Mouse (Mus musculus): Measurements from ENCODE around the gene Slc36a4. TPM values are rescaled to one million over a fixed set of nuclear protein-coding genes. Genes with fewer than 3 reads are reported as not detected.

Gene Slc36a4
- polyA plus RNA-seq, 1 experiment from 2014 or later, result 16.6 TPM

GRCm38 (mm10) chr9:15708979-15709598 lies 449 bp upstream of the Slc36a4 start:
- Histone ChIP-seq H3K27me3 (no peaks in the 10 kb centered on the region), H3K9ac (peak overlapping the region; percentile 71), H3K4me1 (peaks cover 17% of the 10 kb centered on the region), H3K27ac (replicated peaks) (peak overlapping the region; percentile 87; the same call in 1 of the 2 replicates), H3K36me3 (no peaks in the 10 kb centered on the region), H3K4me3 (replicated peaks) (peak overlapping the region; percentile 73), H3K4me2 (replicated peaks) (peak overlapping the region; percentile 56), H3K9me3 (replicated peaks) (no peaks in the 10 kb centered on the region)
- ATAC-seq (ENCODE audit: insufficient number of reproducible peaks, low FRiP score, low TSS enrichment, low read depth), result peak; percentile 1; the same call in 1 of the 2 replicates
- 17% methylated on average over 14 of the region's 14 CpGs for WGBS

GRCm38 (mm10) chr9:15710821-15711565 lies 1.5 kb downstream of the Slc36a4 start:
- no peak overlapping the region for H3K9ac ChIP-seq
- 92% methylated on average over 13 of the region's 13 CpGs for WGBS
- H3K27me3 ChIP-seq, result no peaks in the 10 kb centered on the region
- ATAC-seq (ENCODE audit: insufficient number of reproducible peaks, low FRiP score, low TSS enrichment, low read depth), result no peak
- peaks cover 17% of the 10 kb centered on the region for H3K4me1 ChIP-seq
- no peaks in the 10 kb centered on the region for H3K36me3 ChIP-seq
- peak overlapping the region; percentile 56 for H3K4me2 ChIP-seq (replicated peaks)
- H3K27ac ChIP-seq (replicated peaks), result no peak overlapping the region
- H3K9me3 ChIP-seq (replicated peaks), result no peaks in the 10 kb centered on the region
- peak overlapping the region; percentile 73; the same call in 1 of the 2 replicates for H3K4me3 ChIP-seq (replicated peaks)

GRCm38 (mm10) chr9:15711676-15712075 lies 2.1 kb downstream of the Slc36a4 start:
- no peak overlapping the region for H3K9ac ChIP-seq
- H3K36me3 ChIP-seq, result no peaks in the 10 kb centered on the region
- H3K9me3 ChIP-seq (replicated peaks), result no peaks in the 10 kb centered on the region
- no peaks in the 10 kb centered on the region for H3K27me3 ChIP-seq
- no peak overlapping the region for H3K4me3 ChIP-seq (replicated peaks)
- no peak for ATAC-seq (ENCODE audit: insufficient number of reproducible peaks, low FRiP score, low TSS enrichment, low read depth)
- 93% methylated on average over 7 of the region's 7 CpGs for whole genome bisulfite sequencing
- peaks cover 17% of the 10 kb centered on the region for H3K4me1 ChIP-seq
- no peak overlapping the region for H3K4me2 ChIP-seq (replicated peaks)
- no peak overlapping the region for H3K27ac ChIP-seq (replicated peaks)

GRCm38 (mm10) chr9:15714792-15715191 lies 5.3 kb downstream of the Slc36a4 start:
- Histone ChIP-seq H3K9me3 (replicated peaks) (no peaks in the 10 kb centered on the region), H3K9ac (no peak overlapping the region), H3K4me3 (replicated peaks) (no peak overlapping the region), H3K4me1 (peaks cover 13% of the 10 kb centered on the region), H3K36me3 (no peaks in the 10 kb centered on the region), H3K27ac (replicated peaks) (no peak overlapping the region), H3K4me2 (replicated peaks) (no peak overlapping the region), H3K27me3 (no peaks in the 10 kb centered on the region)
- no peak for ATAC-seq (ENCODE audit: insufficient number of reproducible peaks, low FRiP score, low TSS enrichment, low read depth)
- WGBS, result 77% methylated on average over 4 of the region's 4 CpGs

GRCm38 (mm10) chr9:15715193-15715989 lies 5.9 kb downstream of the Slc36a4 start:
- Histone ChIP-seq H3K9me3 (replicated peaks) (no peaks in the 10 kb centered on the region), H3K27me3 (no peaks in the 10 kb centered on the region)
- 83% methylated on average over 11 of the region's 11 CpGs for WGBS

GRCm38 (mm10) chr9:15717363-15717762 lies 7.8 kb downstream of the Slc36a4 start:
- no peak overlapping the region for H3K27ac ChIP-seq (replicated peaks)
- no peak overlapping the region for H3K9ac ChIP-seq
- H3K36me3 ChIP-seq, result no peaks in the 10 kb centered on the region; the same call in 1 of the 2 replicates
- H3K4me1 ChIP-seq, result 0 out of 2 replicates have a peak, but pooled peaks cover under 1% of the 10 kb centered on the region
- H3K9me3 ChIP-seq (replicated peaks), result no peaks in the 10 kb centered on the region
- H3K4me3 ChIP-seq (replicated peaks), result no peak overlapping the region
- no peak for ATAC-seq (ENCODE audit: insufficient number of reproducible peaks, low FRiP score, low TSS enrichment, low read depth)
- H3K27me3 ChIP-seq, result no peaks in the 10 kb centered on the region
- no peak overlapping the region for H3K4me2 ChIP-seq (replicated peaks)
- WGBS, result 95% methylated on average over 4 of the region's 4 CpGs

More at GRCm38 (mm10) chr9:15715193-15715989, 5.9 kb downstream of the Slc36a4 start:
- no peak for ATAC-seq (ENCODE audit: insufficient number of reproducible peaks, low FRiP score, low TSS enrichment, low read depth)
- no peak overlapping the region for H3K27ac ChIP-seq (replicated peaks)
- no peak overlapping the region for H3K4me3 ChIP-seq (replicated peaks)
- H3K4me2 ChIP-seq (replicated peaks), result no peak overlapping the region
- H3K4me1 ChIP-seq, result peaks cover 13% of the 10 kb centered on the region
- no peaks in the 10 kb centered on the region for H3K36me3 ChIP-seq
- no peak overlapping the region for H3K9ac ChIP-seq

- Histone ChIP-seq H3K27ac (replicated peaks) (no peak overlapping the region), H3K9ac (no peak overlapping the region), H3K4me2 (replicated peaks) (no peak overlapping the region), H3K27me3 (no peaks in the 10 kb centered on the region), H3K9me3 (replicated peaks) (no peaks in the 10 kb centered on the region), H3K4me1 (no peaks in the 10 kb centered on the region), H3K4me3 (replicated peaks) (no peak overlapping the region), H3K36me3 (peaks cover 5% of the 10 kb centered on the region)
- ATAC-seq (ENCODE audit: insufficient number of reproducible peaks, low FRiP score, low TSS enrichment, low read depth), result no peak
- WGBS, result 62% methylated on average over 6 of the region's 6 CpGs
These were observed 8.8 kb downstream of the Slc36a4 start for GRCm38 (mm10) chr9:15718295-15718694.

- H3K4me2 ChIP-seq (replicated peaks), result no peak overlapping the region
- no peak overlapping the region for H3K4me3 ChIP-seq (replicated peaks)
- H3K4me1 ChIP-seq, result no peaks in the 10 kb centered on the region
- no peak overlapping the region for H3K27ac ChIP-seq (replicated peaks)
- H3K9ac ChIP-seq, result no peak overlapping the region
- 89% methylated on average over 14 of the region's 14 CpGs for WGBS
- no peak for ATAC-seq (ENCODE audit: insufficient number of reproducible peaks, low FRiP score, low TSS enrichment, low read depth)
- no peaks in the 10 kb centered on the region for H3K27me3 ChIP-seq
- no peaks in the 10 kb centered on the region for H3K9me3 ChIP-seq (replicated peaks)
- peaks cover 15% of the 10 kb centered on the region for H3K36me3 ChIP-seq
These were observed 10.1 kb downstream of the Slc36a4 start for GRCm38 (mm10) chr9:15719594-15719993.

GRCm38 (mm10) chr9:15720556-15720955 lies 11.0 kb downstream of the Slc36a4 start:
- H3K4me1 ChIP-seq, result no peaks in the 10 kb centered on the region
- H3K4me3 ChIP-seq (replicated peaks), result no peak overlapping the region

GRCm38 (mm10) chr9:15721226-15721833 lies 11.8 kb downstream of the Slc36a4 start:
- Histone ChIP-seq H3K9ac (no peak overlapping the region), H3K27ac (replicated peaks) (no peak overlapping the region), H3K4me2 (replicated peaks) (no peak overlapping the region), H3K4me3 (replicated peaks) (no peak overlapping the region), H3K4me1 (no peaks in the 10 kb centered on the region), H3K36me3 (peaks cover 18% of the 10 kb centered on the region), H3K9me3 (replicated peaks) (no peaks in the 10 kb centered on the region), H3K27me3 (no peaks in the 10 kb centered on the region)
- 63% methylated on average over 6 of the region's 6 CpGs for WGBS
- peak; percentile 76 for ATAC-seq (ENCODE audit: insufficient number of reproducible peaks, low FRiP score, low TSS enrichment, low read depth)

More at GRCm38 (mm10) chr9:15720556-15720955, 11.0 kb downstream of the Slc36a4 start:
- Histone ChIP-seq H3K27me3 (no peaks in the 10 kb centered on the region), H3K9ac (no peak overlapping the region), H3K4me2 (replicated peaks) (no peak overlapping the region), H3K27ac (replicated peaks) (no peak overlapping the region), H3K9me3 (replicated peaks) (no peaks in the 10 kb centered on the region), H3K36me3 (peaks cover 18% of the 10 kb centered on the region)
- WGBS, result 90% methylated on average over 8 of the region's 8 CpGs
- no peak for ATAC-seq (ENCODE audit: insufficient number of reproducible peaks, low FRiP score, low TSS enrichment, low read depth)

- no peak overlapping the region for H3K27ac ChIP-seq (replicated peaks)
- WGBS, result 87% methylated on average over 8 of the region's 8 CpGs
- no peak overlapping the region for H3K4me3 ChIP-seq (replicated peaks)
- ATAC-seq (ENCODE audit: insufficient number of reproducible peaks, low FRiP score, low TSS enrichment, low read depth), result no peak
- H3K27me3 ChIP-seq, result no peaks in the 10 kb centered on the region
- no peak overlapping the region for H3K9ac ChIP-seq
- no peaks in the 10 kb centered on the region for H3K9me3 ChIP-seq (replicated peaks)
- no peak overlapping the region for H3K4me2 ChIP-seq (replicated peaks)
- peaks cover 29% of the 10 kb centered on the region for H3K36me3 ChIP-seq
- H3K4me1 ChIP-seq, result no peaks in the 10 kb centered on the region
These were observed 13.0 kb downstream of the Slc36a4 start for GRCm38 (mm10) chr9:15722506-15722905.
